Mouse (Mus musculus): ENCODE measurements around the gene Gsdma. TPM values are rescaled to one million over a fixed set of nuclear protein-coding genes. Genes with fewer than 3 reads are reported as not detected.
"Not testable (repeated sequence)": the region's sequence is repeated elsewhere in the genome, so short reads cannot be mapped to it uniquely, and the experiment has no call there.

The Gsdma gene
- 0.06 TPM in 1 of 2 replicates, not detected in the other for polyA plus RNA-seq (2015; fragmentation: Nextera tagmentation; extraction: Ambion mirVana)

- Histone ChIP-seq H3K4me1 (no peaks in the 10 kb centered on the region), H3K9ac (no peak within 1 kb of the TSS), H3K27ac (no peak within 1 kb of the TSS), H3K4me2 (no peak within 1 kb of the TSS), H3K9me3 (no peaks in the 10 kb centered on the region), H3K4me3 (no peak within 1 kb of the TSS), H3K27me3 (peaks cover 14% of the 10 kb centered on the region; the same call in 1 of the 2 replicates), H3K36me3 (no peaks in the 10 kb centered on the region)
- no peak for ATAC-seq (ENCODE audit: borderline replicate concordance, extremely low read depth, low FRiP score, low TSS enrichment)
- WGBS = 7% methylated on average over 4 of the region's 4 CpGs
Observed at GRCm38 (mm10) chr11:98664091-98664490, at the start of gene Gsdma. TSS of gene Gsdma (plus strand) at chr11:98664351.

- no peaks in the 10 kb centered on the region for H3K36me3 ChIP-seq
- H3K9me3 ChIP-seq = no peaks in the 10 kb centered on the region
- H3K4me2 ChIP-seq = no peak overlapping the region
- H3K4me1 ChIP-seq = no peaks in the 10 kb centered on the region
- 87% methylated on average over 13 of the region's 13 CpGs for WGBS
- H3K4me3 ChIP-seq = no peak overlapping the region
- no peak for ATAC-seq (ENCODE audit: borderline replicate concordance, extremely low read depth, low FRiP score, low TSS enrichment)
- no peak overlapping the region for H3K9ac ChIP-seq
- no peak overlapping the region for H3K27ac ChIP-seq
- no peaks in the 10 kb centered on the region for H3K27me3 ChIP-seq
Observed at GRCm38 (mm10) chr11:98620791-98621190, 43.4 kb upstream of the Gsdma start.

GRCm38 (mm10) chr11:98623981-98624380 is 40.2 kb upstream of the Gsdma start:
- not testable (repeated sequence) for H3K9me3 ChIP-seq; H3K36me3 ChIP-seq; ATAC-seq (ENCODE audit: borderline replicate concordance, extremely low read depth, low FRiP score, low TSS enrichment); H3K9ac ChIP-seq; H3K4me1 ChIP-seq; H3K4me2 ChIP-seq; H3K4me3 ChIP-seq; H3K27me3 ChIP-seq; H3K27ac ChIP-seq
- 68% methylated on average over 6 of the region's 6 CpGs for WGBS

- not testable (repeated sequence) for ATAC-seq (ENCODE audit: borderline replicate concordance, extremely low read depth, low FRiP score, low TSS enrichment); H3K9ac ChIP-seq; H3K36me3 ChIP-seq; H3K4me3 ChIP-seq; H3K27ac ChIP-seq; H3K4me1 ChIP-seq; H3K4me2 ChIP-seq; H3K27me3 ChIP-seq; H3K9me3 ChIP-seq
- 84% methylated on average over 2 of the region's 2 CpGs for WGBS
Observed at GRCm38 (mm10) chr11:98624381-98624780, 39.8 kb upstream of the Gsdma start.

- no peak within 1 kb of the TSS for H3K27ac ChIP-seq
- no peak within 1 kb of the TSS for H3K4me3 ChIP-seq
- no peak within 1 kb of the TSS for H3K4me2 ChIP-seq
- no peaks in the 10 kb centered on the region for H3K9me3 ChIP-seq
- WGBS = 89% methylated on average over 10 of the region's 10 CpGs
- H3K9ac ChIP-seq = no peak within 1 kb of the TSS
- ATAC-seq (ENCODE audit: borderline replicate concordance, extremely low read depth, low FRiP score, low TSS enrichment) = no peak
- H3K4me1 ChIP-seq = no peaks in the 10 kb centered on the region
- H3K36me3 ChIP-seq = no peaks in the 10 kb centered on the region
- H3K27me3 ChIP-seq = no peaks in the 10 kb centered on the region
Observed at GRCm38 (mm10) chr11:98625611-98626410, 38.3 kb upstream of the Gsdma start, which contains the start of the genes Gm12355 and Gsdma3. TSS of gene Gm12355 (minus strand) at chr11:98625661. TSS of gene Gsdma3 (plus strand) at chr11:98626360.

- Histone ChIP-seq H3K9ac (no peak overlapping the region), H3K9me3 (no peaks in the 10 kb centered on the region), H3K36me3 (no peaks in the 10 kb centered on the region), H3K4me3 (no peak overlapping the region), H3K27ac (no peak overlapping the region), H3K27me3 (no peaks in the 10 kb centered on the region), H3K4me2 (no peak overlapping the region), H3K4me1 (no peaks in the 10 kb centered on the region)
- 94% methylated on average over 3 of the region's 3 CpGs for WGBS
- ATAC-seq (ENCODE audit: borderline replicate concordance, extremely low read depth, low FRiP score, low TSS enrichment) = no peak
Observed at GRCm38 (mm10) chr11:98628706-98629105, 35.4 kb upstream of the Gsdma start.

- Histone ChIP-seq H3K27ac (no peak overlapping the region), H3K4me1 (no peaks in the 10 kb centered on the region), H3K4me3 (no peak overlapping the region), H3K4me2 (no peak overlapping the region), H3K9ac (no peak overlapping the region), H3K9me3 (no peaks in the 10 kb centered on the region), H3K36me3 (no peaks in the 10 kb centered on the region), H3K27me3 (no peaks in the 10 kb centered on the region)
- WGBS = 82% methylated on average over 5 of the region's 5 CpGs
- no peak for ATAC-seq (ENCODE audit: borderline replicate concordance, extremely low read depth, low FRiP score, low TSS enrichment)
Observed at GRCm38 (mm10) chr11:98630646-98631045, 33.5 kb upstream of the Gsdma start.

GRCm38 (mm10) chr11:98635312-98635970 is 28.7 kb upstream of the Gsdma start:
- not testable (repeated sequence) for H3K36me3 ChIP-seq; H3K9ac ChIP-seq; H3K4me2 ChIP-seq; H3K4me3 ChIP-seq; H3K27me3 ChIP-seq; H3K9me3 ChIP-seq; ATAC-seq (ENCODE audit: borderline replicate concordance, extremely low read depth, low FRiP score, low TSS enrichment); H3K4me1 ChIP-seq; H3K27ac ChIP-seq
- 32% methylated on average over 10 of the region's 10 CpGs for WGBS

- no peak overlapping the region for H3K4me3 ChIP-seq
- WGBS = 63% methylated on average over 1 of the region's 1 CpGs
Observed at GRCm38 (mm10) chr11:98637501-98637900, 26.6 kb upstream of the Gsdma start.

GRCm38 (mm10) chr11:98640091-98640490 is 24.1 kb upstream of the Gsdma start:
- H3K36me3 ChIP-seq = no peaks in the 10 kb centered on the region
- ATAC-seq (ENCODE audit: borderline replicate concordance, extremely low read depth, low FRiP score, low TSS enrichment) = no peak
- H3K27ac ChIP-seq = no peak overlapping the region
- no peaks in the 10 kb centered on the region for H3K4me1 ChIP-seq
- no peak overlapping the region for H3K4me3 ChIP-seq
- no peak overlapping the region for H3K9ac ChIP-seq
- no peaks in the 10 kb centered on the region for H3K9me3 ChIP-seq
- no peak overlapping the region for H3K4me2 ChIP-seq
- 50% methylated on average over 5 of the region's 5 CpGs for WGBS
- H3K27me3 ChIP-seq = no peaks in the 10 kb centered on the region

More at GRCm38 (mm10) chr11:98637501-98637900, 26.6 kb upstream of the Gsdma start:
- Histone ChIP-seq H3K4me2 (no peak overlapping the region), H3K27ac (no peak overlapping the region), H3K27me3 (no peaks in the 10 kb centered on the region), H3K9ac (no peak overlapping the region), H3K4me1 (no peaks in the 10 kb centered on the region), H3K9me3 (no peaks in the 10 kb centered on the region), H3K36me3 (no peaks in the 10 kb centered on the region)
- no peak for ATAC-seq (ENCODE audit: borderline replicate concordance, extremely low read depth, low FRiP score, low TSS enrichment)

- Histone ChIP-seq H3K4me1 (no peaks in the 10 kb centered on the region), H3K9ac (no peak overlapping the region), H3K27ac (no peak overlapping the region), H3K27me3 (peaks cover 3% of the 10 kb centered on the region; the same call in 1 of the 2 replicates), H3K36me3 (no peaks in the 10 kb centered on the region), H3K9me3 (no peaks in the 10 kb centered on the region), H3K4me3 (no peak overlapping the region), H3K4me2 (no peak overlapping the region)
- 80% methylated on average over 3 of the region's 3 CpGs for WGBS
- ATAC-seq (ENCODE audit: borderline replicate concordance, extremely low read depth, low FRiP score, low TSS enrichment) = no peak
Observed at GRCm38 (mm10) chr11:98644757-98645156, 19.4 kb upstream of the Gsdma start.

- no peaks in the 10 kb centered on the region for H3K9me3 ChIP-seq
- no peak overlapping the region for H3K27ac ChIP-seq
- no peak overlapping the region for H3K4me2 ChIP-seq
- no peaks in the 10 kb centered on the region for H3K4me1 ChIP-seq
- peaks cover 3% of the 10 kb centered on the region; the same call in 1 of the 2 replicates for H3K27me3 ChIP-seq
- H3K9ac ChIP-seq = no peak overlapping the region
- H3K4me3 ChIP-seq = no peak overlapping the region
- ATAC-seq (ENCODE audit: borderline replicate concordance, extremely low read depth, low FRiP score, low TSS enrichment) = no peak
- 46% methylated on average over 2 of the region's 2 CpGs for WGBS
- no peaks in the 10 kb centered on the region for H3K36me3 ChIP-seq
Observed at GRCm38 (mm10) chr11:98645946-98646345, 18.2 kb upstream of the Gsdma start.

Data from lung, embryonic 15.5 days (tissue).